Mouse (Mus musculus): Measurements from ENCODE around the gene Pcyox1.

The Pcyox1 gene

DNA sequence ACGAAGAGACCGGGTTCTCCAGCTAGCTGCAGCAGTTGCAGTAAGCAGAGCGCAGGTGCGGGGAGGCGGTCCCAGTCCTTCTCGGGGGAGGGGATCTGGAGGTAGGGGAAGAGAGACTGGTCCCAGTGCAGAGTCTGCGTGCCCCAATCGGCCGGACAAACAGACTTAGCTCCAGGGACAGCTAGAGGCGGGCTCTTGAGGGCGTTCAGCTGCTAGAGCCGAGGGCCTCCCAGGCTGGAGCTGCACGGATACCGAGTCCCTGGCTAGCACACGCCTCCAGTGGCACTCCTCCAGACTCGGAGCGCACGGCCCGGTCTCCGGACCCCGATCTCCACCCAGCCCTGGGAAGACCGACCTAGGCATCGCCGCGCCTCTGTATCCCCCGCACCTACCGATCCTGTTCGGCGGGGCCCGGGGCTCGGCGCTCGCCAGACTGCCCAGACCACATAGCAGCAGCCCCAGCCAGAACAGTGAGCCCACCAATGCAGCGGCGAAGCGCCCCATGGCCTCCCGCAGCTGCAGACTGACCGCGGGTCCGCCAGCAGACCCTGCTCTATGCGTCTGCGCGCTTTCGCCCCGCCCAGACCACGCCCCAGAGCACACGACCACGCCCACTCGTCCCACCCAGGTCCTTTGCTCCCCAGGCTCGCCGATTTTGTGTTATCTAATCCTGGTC is at the start of gene Pcyox1:
Pcyox1 (minus strand) TSS at position 574 of the 676 bp plus-strand sequence.
- DNase-seq (ENCODE audit: low read depth, low spot score), result peak; percentile 63

GRCm38 (mm10) chr6:86445551-86445950 is 48.6 kb upstream of the Pcyox1 start:
- DNase-seq (ENCODE audit: low read depth, low spot score), result no peak

DNA sequence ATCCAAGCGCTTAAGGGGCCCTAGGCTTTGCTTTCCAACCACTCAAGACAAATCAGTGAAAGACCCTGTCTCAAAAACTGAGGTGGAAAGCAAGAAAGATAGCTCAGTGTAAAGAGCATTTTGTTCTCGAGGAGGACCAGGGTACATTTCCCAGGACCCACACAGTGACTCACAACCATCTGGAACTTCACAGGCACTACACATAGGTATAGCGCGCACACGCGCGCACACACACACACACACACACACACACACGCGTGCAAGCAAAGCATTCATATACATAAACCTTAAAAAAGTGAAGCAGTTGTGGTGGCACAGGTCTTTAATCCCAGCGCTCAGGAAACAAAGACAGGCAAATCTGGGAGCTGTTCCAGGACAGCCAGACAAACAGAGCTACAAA is 44.6 kb upstream of the Pcyox1 start:
- no peak for DNase-seq (ENCODE audit: low read depth, low spot score)

GRCm38 (mm10) chr6:86439531-86439930 is 42.6 kb upstream of the Pcyox1 start:
- DNase-seq (ENCODE audit: low read depth, low spot score), result no peak

DNA sequence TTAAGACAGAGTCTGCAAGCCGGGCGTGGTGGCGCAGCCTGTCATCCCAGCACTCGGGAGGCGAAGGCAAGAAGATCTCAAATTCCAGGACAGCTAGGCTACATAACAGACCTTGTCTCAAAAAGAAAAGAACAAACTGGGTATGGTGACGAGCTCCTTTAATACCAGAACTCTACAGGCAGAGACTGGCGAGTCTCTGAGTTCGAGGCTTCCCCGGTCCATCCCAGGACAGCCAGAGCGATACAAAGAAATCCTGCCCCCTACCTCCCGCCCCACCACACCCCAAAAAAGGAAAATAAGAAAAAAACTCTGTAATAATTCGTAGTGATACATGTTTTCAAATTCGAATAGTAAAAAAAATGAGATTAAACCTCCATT is 42.2 kb upstream of the Pcyox1 start:
- DNase-seq (ENCODE audit: low read depth, low spot score), result no peak

GRCm38 (mm10) chr6:86438272-86439118 is 41.5 kb upstream of the Pcyox1 start, which contains the start of gene C87436:
Gene C87436, plus strand, starts transcription at chr6:86438374.
- DNase-seq (ENCODE audit: low read depth, low spot score), result peak; percentile 90

DNA sequence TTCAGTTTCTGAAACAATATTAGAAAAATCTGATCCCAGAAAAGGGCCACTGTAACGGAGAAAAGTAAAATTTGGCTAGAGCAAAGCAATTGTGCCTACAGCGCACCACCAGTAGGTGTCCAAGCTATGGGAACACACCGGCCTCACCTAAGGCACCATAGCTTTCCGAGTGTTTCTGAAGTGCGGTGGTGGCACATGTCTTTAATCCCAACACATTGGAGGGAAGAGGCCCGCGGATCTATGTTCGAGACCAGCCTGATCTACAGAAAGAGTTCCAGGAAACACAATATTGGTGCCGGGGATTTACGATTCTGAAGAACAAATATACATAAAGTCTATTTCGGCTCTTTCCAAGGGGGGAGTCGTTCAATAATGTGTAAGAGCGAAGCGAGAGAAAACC is 40.8 kb upstream of the Pcyox1 start:
- DNase-seq (ENCODE audit: low read depth, low spot score), result no peak

- DNase-seq (ENCODE audit: low read depth, low spot score), result no peak
Observed at GRCm38 (mm10) chr6:86433696-86434095, 36.7 kb upstream of the Pcyox1 start.

DNA sequence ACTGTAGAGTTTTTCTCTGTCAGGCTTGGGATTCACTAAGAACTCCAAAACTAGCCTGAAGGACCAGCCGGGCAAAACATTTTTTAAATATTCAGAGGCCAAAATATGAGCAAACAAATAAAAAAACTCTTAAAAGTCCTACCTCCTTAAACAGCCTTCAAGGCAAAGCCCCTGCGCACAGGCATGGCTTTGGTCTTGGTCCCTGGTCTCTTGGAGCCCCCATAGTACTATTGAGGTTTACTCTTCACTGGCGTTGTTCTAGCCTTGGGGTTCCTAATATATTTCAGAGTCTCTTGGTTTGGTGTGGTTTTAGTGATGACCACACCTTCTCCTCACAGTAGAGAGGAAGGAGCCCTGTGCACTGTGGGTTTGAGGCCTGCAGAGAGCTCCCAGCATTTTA is 34.6 kb upstream of the Pcyox1 start:
- no peak for DNase-seq (ENCODE audit: low read depth, low spot score)

- no peak for DNase-seq (ENCODE audit: low read depth, low spot score)
Observed at GRCm38 (mm10) chr6:86426358-86426757, 29.4 kb upstream of the Pcyox1 start, which contains the start of gene Gm44790. Gene Gm44790, plus strand, starts transcription at chr6:86426658.

DNA sequence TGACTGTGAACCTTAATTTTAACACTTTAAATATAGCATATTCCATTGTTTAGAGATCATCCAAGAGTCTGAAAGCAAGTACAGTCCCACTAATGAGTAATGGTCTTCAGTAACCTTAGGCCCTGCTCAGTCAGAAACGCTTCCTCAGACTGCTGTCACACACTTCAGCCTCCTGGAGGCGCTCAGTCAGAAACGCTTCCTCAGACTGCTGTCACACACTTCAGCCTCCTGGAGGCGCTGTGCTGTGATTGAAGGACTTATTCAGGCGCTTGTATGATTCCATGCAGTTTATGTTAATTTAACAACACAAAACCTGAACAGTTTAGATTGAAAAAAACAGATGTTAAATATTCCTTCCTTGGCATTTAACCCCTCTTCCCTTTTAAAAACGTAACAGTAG is 23.5 kb upstream of the Pcyox1 start:
- DNase-seq (ENCODE audit: low read depth, low spot score), result no peak

DNA sequence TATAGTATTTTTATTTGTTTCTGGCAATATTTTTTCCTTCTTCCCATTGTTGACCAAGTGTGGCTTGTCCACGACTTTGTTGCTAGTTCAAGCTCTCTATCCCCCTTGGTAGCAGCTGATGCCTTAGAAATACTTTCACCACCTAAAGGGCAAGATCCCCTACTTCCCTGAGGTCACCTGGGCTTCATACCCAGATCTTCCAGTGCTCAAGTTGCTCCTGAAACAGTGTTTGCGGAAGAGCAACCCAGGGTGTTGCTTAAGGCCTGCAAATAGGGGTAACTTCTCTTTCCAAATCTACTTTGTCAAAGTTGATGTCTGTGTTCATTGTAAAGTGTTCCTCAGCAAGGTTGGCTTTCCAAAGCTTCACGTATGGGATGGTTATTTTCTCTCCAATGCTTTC is 22.3 kb upstream of the Pcyox1 start:
- no peak for DNase-seq (ENCODE audit: low read depth, low spot score)

GRCm38 (mm10) chr6:86418711-86419110 is 21.8 kb upstream of the Pcyox1 start:
- DNase-seq (ENCODE audit: low read depth, low spot score), result no peak

- no peak for DNase-seq (ENCODE audit: low read depth, low spot score)
Observed at GRCm38 (mm10) chr6:86406306-86406705, 9.4 kb upstream of the Pcyox1 start.

- DNase-seq (ENCODE audit: low read depth, low spot score), result no peak
Observed at GRCm38 (mm10) chr6:86404996-86405395, 8.0 kb upstream of the Pcyox1 start.

GRCm38 (mm10) chr6:86404100-86404861 is 7.3 kb upstream of the Pcyox1 start, which contains the start of gene Tia1:
Gene Tia1, plus strand, starts transcription at chr6:86404219.
- DNase-seq (ENCODE audit: low read depth, low spot score), result peak; percentile 95

DNA sequence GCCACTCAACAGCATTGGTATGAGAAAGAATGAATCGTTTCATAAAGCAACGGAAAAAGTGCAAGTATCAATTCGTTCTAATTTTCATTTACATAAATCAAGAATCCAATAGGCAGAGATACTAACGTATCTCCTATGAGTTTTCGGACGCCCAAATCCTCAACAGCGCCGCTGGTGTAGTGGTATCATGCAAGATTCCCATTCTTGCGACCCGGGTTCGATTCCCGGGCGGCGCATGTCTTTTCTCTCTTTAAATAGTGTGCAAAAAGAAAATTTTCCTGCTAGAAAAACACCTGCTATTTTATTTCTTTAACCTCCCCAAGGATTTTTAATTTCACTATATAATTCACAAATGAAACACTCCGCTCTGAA is 6.8 kb upstream of the Pcyox1 start:
- no peak for DNase-seq (ENCODE audit: low read depth, low spot score)

DNA sequence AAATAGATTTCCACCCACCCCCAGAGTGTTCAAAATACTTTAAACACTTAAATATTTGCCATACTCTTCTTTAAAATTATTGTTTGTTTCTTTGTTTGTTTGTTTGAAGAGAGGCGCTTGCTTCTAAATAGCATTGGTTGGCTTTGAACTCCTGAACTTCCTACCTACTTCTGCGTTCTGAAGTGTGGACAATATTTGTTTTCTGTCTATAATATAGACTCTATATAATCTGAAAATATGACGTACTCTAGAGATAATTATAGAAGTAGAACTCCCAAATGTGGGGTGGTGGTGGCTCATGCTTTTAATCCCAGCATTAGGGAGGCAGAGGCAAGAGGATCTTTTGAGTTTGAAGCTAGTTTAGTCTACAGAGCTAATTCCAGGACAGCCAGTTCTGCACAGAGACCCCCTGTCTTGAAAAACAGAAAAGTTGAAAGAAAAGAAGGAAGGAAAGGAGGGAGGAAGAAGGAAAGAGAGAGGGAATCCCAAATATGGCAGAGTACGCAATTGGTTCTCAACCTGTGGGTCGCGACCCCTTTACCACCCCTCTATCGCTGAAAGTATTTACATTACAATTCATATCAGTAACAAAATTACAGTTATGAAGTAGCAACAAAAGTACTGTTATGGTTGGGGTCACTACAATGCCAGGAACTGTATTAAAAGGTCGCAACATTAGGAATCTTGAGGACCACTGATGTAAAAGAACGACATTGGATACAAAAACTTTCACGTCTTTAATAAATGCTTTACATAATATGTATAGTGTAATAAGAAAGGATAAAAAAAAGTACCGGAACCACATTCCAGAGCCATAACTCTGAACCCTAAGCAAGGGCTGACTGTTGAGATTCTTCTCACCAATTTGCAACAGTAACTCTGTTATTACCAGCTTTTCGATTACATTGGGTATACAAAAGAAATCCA is 6.0 kb upstream of the Pcyox1 start:
- DNase-seq (ENCODE audit: low read depth, low spot score), result no peak

- peak; percentile 26 for DNase-seq (ENCODE audit: low read depth, low spot score)
Observed at GRCm38 (mm10) chr6:86400972-86401371, 4.0 kb upstream of the Pcyox1 start.

GRCm38 (mm10) chr6:86399995-86400394 is 3.0 kb upstream of the Pcyox1 start:
- no peak for DNase-seq (ENCODE audit: low read depth, low spot score)

- DNase-seq (ENCODE audit: low read depth, low spot score), result no peak
Observed at GRCm38 (mm10) chr6:86398986-86399385, 2.0 kb upstream of the Pcyox1 start.
